Mouse (Mus musculus) fat pad, adult 2 months (tissue): ENCODE measurements around the gene Smim22.

Source experiments
- DNase-seq: peaks from one replicate; pipeline ENCODE4 v3.0.0-alpha.2; 2011; ENCODE audit warnings: low read depth, low spot score; ENCODE audit errors: extremely low read depth

Smim22 gene

DNA sequence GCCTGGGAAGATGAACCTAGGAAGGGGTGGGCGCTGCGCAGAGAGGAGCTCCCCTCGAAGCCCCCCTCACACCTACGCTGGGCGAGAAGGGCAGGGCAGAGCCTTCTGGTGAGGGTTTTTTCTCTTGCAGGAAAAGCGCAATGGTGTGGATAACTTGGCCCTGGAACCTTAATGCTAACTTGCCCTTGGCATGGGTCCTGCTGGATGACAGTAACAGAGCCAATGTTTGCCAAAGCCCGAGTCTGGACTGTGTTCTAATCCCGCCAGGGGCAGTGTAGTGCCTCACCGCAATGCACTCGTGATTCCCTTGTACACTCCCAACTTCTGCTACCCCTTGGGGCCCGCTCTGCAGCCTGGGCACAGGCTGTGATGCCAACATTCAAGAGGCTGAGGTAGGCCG is 988 bp downstream of the Smim22 start:
- peak; percentile 26 for DNase-seq

DNA sequence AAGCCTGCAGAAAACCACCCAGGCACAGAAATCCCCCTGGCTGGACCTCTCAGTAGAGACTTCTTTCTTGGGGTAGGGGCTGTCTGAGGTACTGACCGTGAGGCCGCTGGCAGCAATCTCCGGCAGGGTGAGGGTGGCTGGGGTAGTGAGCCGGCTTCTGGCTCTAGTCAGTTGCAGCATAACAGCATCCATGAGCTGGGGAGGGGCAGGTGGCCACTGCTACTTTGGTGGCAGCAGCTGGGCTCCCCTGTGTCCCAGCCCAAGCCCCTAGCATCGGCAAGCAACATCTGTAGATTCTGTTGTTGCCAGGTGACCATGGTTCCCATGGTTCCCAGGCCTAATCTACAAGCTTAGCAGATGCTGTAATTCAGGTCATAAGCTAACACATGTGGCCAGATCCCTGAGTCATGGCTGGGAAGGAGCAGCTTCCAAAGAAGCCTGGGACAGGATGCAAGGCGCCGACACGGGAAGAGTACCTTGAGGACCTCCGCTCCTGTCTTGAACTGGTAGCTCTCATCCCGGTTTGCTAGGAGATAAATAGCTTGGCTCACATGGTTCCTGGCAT is 3.4 kb downstream of the Smim22 start:
- DNase-seq = no peak

DNA sequence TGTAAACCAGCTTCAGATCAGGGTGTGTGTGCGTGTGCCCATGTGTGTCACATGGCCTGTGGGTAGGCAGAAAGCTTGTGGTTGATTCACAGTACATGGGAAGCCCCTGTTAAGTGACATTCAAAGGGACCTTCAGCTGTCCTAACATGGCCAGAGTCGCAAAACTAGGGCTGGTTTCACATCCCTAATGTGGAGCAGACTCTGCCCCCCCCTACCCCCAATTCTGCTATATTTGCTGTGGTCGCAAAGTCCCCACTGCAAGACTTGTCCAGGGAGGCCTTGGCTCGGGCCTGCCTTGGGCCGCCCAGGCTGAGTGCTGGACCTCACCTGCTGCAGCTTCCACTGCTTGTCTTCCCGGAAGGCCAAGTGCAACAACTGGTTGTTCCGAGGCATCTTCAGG is 4.2 kb downstream of the Smim22 start:
- DNase-seq = no peak

DNA sequence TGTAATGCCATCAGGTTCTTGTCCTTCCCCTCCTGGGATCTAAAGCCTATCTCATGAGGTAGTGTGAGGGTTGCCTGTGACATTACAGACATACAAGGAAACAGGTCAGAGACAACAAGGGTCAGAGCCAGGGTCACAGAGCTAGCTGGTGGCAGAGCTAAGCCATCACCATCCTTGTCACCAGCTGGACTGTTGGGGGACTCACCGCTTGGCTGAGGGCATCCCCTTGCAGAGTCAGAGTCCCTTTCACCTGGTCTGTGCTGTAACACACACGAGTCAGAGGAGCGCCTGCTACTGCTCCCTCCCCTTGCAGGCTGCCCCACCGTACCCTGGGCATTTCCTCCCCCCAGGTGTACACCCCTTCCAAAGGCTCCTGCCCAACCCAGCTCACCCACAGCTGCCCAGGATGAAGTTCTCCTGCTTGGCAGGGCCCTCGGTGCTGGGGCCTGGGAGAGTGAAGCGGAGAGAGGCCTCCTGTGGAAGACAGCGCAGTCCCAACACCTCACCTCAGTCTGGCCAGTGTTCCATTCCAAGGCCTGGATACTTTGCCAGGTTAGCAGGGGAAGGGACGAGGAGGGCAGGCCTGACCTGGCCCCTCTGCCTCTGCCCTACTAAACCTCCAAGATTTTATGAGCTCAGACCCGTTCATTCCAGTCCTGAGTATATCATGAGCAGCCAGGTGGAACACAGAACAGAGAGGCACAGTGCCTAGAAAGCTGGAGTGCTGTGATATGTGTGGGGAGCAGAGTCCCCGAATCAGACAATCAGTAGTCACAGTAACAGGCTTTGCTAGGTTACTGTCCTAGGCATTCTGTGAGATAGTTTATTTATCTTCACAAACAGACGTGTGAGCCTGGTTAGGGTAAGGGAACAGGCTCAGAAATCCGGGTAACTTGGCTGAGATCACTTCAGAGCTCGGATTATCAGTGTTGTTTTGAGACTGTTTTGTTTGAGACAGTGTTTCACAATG is 5.2 kb downstream of the Smim22 start:
- no peak for DNase-seq

DNA sequence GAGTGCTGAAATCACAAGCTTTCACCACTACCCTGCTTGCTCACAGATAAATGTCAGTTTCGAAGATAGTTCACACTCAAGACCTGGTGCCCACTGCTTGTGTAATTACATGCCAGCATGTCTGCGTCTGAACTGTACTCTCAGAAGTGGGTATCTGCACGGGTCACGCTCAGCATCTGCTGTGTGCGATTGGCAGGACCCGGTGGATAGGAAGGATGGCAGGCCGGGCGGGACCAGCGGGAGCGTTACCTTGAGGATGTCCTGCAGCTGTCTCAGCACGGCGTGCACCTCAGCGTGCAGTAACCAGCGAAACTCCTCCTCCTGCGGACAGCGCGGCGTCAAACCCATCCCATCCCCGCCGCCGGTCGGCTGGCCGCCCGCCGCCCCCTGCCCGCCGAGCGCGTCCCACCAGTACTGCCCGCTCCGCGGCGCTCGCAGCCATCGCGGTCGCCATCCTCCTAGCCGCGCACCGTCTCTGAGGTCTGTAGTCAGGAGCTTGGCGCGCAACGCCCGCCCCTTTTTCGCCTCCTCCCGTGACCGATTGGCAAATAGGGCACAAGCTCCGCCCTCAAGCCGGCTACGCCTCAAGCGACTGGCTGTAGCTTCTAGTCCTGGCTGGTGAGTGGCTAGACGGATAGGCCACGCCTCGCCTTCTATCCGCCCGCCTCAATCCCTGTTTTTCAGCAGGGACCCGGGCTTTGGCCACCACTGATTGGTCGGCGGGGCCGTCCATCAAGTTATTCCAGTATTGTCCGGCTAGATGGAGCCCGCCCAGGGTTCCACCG is 6.2 kb downstream of the Smim22 start, which contains the start of gene Rogdi:
Rogdi (minus strand) TSS at position 500 of the 785 bp plus-strand sequence.
- DNase-seq = peak; percentile 86

DNA sequence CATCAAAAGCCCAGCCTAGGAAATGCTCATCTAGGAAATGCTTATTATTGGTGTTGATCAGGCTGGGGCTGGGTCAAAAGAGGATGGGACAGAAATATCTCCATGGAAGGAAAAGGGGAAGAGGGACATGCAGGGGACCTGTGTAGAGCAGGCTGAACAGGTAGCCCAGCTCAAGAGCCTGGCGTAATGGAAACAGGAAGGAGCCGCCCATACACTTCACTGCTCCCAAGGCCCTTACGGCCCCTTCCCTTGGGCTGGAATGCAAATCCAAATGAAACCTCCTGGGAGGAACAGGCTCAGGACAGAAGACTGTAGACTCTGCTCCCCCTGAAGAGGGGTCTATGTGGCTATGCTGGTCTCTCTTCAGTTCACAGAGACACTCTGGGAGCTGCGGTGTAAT is 7.5 kb downstream of the Smim22 start:
- DNase-seq = no peak

DNA sequence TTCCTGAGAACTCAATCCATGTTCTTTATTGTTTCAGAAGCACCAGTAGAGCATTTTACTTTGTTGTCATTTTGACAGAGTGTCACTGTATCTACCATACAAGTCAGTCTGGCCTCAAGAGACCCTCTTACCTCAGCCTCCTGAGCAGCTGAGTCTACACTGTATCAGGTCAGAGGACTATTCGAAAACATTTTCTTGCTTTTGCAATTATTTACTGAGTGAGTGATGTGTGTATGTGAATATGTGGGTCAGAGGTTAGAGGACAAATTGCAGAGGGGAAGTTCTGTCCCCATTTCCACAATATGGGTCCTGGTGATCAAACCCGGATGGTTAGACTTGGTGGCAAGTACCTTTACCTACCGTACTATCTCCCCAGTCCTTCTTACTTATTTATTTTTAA is 16.9 kb downstream of the Smim22 start:
- DNase-seq = no peak

DNA sequence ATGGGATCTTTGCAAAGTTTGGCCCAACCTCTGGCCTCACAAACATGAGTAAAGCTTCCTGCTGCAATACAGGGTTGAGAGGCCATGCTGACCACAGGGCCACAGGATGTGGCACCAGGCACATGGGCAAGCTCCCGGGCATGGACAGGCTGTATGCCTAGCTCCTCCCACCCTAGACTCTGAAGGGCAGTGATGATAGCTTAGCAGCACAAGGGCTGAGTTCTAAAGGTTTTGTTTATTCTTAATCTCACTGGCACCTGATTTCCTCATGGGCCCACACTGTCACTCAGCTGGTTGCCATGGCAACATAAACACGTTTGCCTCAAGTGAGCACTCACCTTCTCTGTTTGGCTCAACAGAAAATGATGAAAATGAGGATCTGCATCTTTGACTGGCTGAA is 22.8 kb downstream of the Smim22 start:
- no peak for DNase-seq

DNA sequence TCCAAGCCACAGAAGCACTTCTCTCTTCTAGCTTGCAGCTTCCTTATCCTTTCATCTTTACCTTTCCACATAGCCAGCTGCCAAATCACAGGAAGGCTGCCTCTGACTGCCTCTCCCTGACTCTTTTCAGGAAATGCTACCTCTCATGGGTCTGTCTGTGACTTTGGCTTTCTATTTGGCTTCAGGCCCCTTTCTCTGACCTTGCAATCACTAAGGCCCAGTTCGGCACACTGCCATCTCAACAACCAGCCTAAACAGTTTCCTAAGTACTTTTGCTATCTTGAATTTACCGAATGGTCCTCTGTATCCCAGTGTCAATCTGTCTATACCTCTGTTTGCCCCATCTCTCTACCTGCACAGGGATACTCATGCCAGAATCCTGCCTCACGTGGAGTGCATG is 28.5 kb downstream of the Smim22 start:
- no peak for DNase-seq

DNA sequence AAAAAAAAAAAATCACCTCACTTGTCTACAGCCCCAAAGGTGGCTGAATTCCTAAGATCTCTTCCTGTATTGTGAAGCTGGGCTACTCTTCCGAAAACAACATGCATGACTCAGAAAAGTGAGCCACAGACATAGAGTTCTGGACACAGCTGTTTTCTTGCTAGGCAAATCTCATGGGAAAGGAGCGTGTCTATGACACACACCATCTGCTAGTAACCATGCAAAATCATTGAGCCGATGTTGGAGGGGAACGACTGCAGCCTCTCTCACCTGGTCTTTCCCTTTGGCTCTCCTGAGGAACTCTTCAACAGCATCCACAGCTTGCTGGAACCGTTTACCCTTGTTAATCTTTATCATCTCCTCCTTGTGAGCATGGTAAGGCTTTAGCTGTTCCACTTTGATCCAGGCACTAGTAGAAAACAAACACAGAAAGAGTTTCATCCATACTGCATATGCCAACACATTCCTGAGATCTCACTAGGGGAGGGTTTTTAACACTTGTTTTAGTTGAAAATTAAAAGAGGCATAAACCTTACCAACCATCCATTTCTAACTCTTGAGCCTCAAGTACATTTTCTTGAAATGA is 29.7 kb downstream of the Smim22 start:
- DNase-seq = no peak

DNA sequence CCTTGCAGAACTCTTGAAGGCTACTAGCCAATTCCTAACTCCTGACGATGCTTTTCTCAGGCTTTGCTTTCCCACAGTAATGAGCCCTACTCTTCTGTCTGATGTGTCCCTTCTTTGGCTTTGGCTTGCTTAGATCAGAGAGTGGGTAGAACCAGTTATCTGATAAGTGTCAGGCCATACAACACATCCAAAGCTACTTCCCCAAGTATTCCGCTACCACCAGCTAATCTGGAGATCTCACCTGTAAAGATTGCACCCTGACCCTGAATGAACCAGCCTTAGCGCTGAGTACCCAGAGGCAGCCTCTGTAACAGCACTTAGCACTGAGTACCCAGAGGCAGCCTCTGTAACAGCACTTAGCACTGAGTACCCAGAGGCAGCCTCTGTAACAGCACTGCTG is 38.2 kb downstream of the Smim22 start:
- no peak for DNase-seq

DNA sequence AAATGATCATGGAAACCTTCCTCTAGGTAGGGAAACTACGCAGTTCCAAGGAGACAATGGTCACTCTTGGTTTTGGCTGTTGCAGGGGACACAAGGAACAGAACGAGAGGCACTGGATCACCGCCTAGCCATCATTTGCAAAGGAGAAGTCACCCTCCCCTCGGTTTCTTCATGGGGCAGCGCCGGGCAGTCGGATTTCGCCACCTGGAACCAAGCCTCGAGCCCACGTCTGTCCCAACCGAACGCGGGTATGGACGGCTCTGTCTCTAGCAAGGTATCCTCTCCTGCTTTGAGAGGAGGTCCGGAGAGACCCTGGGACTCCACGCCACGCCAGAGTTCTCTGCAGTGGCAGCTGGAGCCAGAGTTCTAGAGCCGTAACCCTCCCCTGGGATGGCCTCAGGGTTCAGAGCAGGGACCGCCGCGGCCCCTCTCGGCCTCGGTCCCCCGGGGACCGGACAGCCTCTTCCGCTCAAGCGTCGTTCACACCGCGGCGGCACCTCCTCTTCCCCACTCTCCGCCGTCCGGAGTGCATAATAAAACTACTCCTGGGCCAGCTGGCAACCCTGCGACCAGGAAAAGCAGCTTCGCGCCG is 42.2 kb downstream of the Smim22 start:
- DNase-seq = no peak

DNA sequence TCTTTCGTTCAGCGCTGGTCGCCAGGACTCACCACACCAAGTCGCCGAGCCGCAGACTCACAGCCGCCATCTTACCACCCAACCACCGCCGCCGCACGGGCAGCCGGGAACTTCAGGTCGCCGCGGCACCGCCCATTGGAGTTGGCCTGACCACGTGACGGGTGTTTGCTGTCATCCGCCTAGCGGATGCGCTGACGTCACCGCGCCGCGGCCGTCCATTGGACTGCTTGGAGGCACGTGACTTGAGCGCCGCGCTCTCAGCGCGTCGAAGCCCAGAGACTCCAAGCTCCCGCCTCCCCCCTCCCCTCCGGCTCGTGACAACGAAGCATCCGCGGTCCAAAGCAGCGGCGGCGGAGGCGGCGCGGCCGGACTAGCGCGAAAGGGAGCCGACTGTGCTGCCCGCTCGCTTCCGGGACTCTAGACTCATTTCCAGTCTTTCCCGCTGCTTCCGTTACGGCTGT is 42.7 kb downstream of the Smim22 start, which contains the start of the genes Glyr1 and Ubn1:
Glyr1 (minus strand) TSS at position 90 of the 461 bp plus-strand sequence.
Ubn1 (plus strand) TSS at position 284 of the 461 bp plus-strand sequence.
- peak; percentile 90 for DNase-seq

DNA sequence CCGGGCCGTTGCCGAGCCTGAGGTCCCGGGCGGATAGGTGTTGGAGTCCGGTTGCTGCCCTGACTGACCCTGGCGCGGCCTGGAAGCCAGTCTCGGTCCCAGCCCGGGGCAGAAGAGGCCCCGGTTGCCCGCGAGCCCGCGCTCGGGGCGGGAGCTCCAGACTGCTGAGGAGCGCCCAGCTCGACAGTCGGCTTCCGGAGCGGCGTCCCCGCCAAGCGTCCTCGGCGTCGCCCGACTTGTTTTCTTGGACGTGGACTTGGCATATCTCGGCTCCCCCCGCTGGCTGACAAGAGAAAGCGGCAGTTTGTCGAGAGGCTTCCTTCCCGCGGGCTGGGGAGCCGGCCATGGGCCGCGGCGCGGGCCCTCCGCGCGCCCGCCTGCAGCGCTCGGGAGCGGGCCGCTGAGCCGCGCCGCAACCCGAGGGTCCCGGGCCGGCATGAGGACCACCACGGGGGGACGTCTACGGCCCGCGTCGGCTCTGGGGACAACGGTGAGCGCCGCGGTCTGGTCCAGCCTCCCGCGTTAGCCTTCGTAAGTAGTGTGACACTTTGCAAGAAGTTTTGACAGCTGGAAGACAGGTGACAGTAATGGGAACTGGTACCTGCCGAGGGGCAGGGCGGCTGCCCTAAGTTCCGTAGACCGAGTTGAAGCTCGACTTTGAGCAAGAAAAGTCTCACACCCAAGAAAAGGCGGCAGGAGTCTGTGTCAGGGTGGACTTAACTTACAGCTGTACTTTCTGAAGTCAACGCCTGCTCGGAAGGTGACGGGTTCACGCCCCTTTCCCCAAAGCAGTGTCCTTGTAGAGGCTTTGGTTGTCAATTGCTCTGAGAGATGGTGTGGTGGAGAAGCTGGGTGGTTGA is 43.4 kb downstream of the Smim22 start:
- no peak for DNase-seq
